Mouse (Mus musculus) embryonic fibroblast, embryonic 13.5 days (primary cell): Measurements from ENCODE around the gene Itgb2l.

Source experiments
- CTCF ChIP-seq: IDR thresholded peaks from 2 replicates; pipeline ENCODE4 v1.5.1; 2011; ENCODE audit warnings: mild to moderate bottlenecking, control low read depth, low read length, moderate library complexity, borderline replicate concordance; ENCODE audit not compliant: insufficient read depth
- POLR2A ChIP-seq: IDR thresholded peaks from 2 replicates; pipeline ENCODE4 v1.6.1; 2011; ENCODE audit warnings: low read depth, mild to moderate bottlenecking, control low read depth, low read length, moderate library complexity

DNA sequence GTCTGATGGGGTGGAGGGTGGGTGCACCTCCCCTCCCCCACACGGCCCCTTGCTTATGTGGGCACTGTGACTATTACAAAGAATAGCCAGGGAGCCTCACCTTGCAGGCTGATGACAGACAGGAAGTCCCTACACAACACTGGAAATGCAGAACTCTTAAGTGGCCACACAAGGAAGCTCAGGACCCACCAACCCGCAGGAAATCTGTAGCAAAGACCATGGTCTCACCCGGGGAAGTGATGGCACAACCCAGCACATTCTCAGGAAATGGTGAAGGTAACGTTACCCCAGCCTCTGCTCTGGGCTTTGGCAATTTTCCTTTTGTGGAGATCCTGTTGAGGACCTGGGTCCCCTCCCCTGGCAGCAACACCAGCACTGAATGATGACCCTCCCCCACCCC lies 3.7 kb downstream of the Itgb2l start:
- TF ChIP-seq CTCF (no peak), POLR2A (no peak)
